Mouse (Mus musculus) MEL-GATA-1-ER (cell line): ENCODE results near the gene Srcin1.

Source experiments
- DNase-seq: peaks from one replicate; pipeline ENCODE4 v3.0.0-alpha.2; 2012; ENCODE audit warnings: low read depth; ENCODE audit errors: extremely low read depth

The Srcin1 gene

DNA sequence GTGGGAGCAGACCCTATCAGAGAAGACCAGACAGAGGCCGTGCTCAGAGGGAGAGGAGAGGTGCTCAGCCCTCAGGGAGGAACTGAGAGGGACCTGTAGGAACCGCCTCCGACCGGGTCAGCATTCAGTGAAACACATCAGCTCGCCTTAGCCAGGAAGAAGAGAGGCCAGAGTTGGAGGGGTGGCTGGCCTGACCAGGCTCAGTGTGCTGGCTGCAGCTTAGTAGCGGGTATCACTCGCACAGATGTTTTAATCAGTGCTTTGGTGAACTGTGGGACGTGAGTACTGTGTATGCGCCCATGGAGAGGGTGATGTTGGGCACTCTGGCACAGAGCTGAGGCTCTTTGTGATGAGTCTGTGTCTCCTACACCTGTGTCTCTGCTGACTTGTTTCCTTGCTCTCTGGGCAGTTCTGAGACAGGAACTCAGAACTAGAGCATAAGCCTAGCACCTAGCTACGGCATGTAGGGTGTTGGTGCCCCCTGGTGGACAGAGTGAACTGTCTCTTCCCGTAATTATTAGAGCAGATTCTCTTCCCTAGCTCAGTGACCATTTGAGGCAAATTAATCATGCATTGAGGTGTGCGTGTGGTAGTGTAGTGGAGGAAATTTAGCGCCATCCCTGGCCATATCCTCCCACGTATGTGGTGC lies 107.2 kb downstream of the Srcin1 start:
- peak; percentile 54 for DNase-seq

DNA sequence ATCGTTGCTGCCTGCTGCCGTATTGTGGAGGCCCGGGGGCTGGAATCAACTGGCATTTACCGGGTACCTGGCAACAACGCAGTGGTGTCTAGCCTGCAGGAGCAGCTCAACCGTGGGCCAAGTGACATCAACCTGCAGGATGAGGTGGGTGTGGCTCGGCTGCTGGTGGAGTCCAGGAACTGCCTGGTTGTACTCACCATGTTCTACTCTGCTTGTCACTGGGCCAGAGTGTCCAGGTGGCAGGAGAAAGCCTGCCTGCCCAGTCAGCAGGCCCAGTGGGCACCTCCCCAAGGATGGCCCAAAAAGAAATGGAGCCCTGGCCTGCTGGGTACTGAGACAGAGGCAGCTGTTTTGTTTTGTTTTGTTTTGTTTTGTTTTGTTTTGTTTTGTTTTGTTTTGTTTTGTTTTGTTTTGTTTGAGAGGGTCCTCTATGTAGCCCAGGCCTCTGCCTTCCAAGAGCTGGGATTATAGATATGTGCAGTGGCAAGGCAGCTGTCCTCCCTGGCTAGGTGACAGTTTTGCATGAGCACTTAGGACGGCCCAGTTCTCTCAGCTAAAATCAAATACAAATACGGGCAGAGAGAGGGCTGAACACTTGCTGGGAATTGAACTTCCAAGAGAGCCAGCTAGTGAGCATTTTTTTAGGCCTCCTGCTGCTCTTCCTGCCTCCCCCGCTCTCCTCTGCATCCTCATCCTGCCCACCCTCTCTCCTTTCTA lies 109.4 kb downstream of the Srcin1 start:
- no peak for DNase-seq

DNA sequence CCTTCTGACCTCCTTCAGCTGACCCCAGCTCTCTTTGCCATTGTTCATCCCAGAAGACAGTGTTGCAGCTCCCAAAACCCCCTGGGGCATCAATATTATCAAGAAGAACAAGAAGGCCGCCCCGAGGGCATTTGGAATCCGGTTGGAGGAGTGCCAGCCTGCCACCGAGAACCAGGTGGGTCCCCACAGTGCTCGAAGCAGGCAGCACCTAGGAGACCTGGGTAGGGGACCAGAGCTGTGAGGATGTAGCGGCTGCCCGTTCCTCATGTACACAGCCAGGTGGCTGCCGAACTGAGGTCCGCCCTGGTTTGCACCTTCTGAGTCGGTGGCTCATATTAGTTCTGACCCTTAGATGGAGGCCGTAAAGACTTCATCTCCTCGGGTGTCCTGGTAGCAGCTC lies 110.0 kb downstream of the Srcin1 start:
- DNase-seq, result no peak

DNA sequence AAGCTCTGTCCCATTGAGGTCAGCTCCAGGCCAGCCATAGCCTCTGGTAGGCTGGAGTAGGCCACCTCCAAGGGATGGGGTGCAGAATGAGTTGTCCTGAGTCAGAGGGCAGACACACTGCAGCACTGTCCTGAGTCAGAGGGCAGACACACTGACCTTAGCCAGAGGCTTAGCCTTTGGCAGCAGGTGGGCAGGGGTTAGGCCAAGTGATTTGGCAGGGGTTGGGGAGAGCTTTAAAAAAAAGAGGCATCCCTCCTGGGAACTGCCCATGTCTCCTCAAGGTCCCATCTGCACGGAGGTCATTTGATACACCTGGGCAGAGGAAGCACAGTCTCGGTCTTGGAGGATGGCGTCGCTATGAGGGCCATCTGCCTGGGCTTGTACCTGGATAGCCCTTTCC lies 112.0 kb downstream of the Srcin1 start:
- DNase-seq, result no peak

DNA sequence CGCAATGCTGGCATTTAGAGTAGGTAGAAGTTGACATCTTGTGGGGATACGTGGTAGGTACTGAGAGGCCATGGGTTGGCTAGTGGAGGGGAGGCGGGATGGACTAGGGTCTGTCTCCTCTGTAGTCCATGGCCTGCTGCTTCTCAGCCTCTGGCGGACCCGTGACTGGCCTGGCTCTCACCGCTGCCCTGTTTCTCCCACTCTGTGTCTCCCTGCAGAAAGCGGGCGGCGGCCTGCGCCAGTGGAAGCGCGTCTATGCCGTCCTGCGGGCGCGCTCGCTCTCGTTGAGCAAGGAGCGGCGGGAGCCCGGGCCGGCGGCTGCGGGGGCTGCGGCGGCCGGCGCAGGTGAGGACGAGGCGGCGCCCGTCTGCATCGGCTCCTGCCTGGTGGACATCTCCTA lies 112.8 kb downstream of the Srcin1 start:
- no peak for DNase-seq

DNA sequence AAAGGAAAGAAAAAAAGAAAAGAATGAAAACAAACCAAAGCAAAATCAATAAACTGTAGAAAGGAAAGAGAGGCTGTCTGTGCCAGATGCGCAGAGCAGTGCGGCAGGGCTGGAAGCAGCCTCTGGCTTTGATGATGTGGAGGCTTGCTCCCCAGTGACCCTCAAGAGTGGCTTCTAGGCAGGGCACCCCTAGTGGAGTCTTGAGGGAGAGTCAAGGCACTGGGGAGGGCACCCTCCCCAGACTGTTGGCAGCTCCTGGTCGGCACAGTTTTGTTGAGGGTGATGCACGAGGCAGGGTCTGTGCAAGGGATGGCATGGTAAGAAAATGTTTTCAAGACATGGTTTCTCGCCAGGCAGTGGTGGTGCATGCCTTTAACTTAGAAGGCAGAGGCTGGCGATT lies 113.4 kb downstream of the Srcin1 start:
- no peak for DNase-seq

DNA sequence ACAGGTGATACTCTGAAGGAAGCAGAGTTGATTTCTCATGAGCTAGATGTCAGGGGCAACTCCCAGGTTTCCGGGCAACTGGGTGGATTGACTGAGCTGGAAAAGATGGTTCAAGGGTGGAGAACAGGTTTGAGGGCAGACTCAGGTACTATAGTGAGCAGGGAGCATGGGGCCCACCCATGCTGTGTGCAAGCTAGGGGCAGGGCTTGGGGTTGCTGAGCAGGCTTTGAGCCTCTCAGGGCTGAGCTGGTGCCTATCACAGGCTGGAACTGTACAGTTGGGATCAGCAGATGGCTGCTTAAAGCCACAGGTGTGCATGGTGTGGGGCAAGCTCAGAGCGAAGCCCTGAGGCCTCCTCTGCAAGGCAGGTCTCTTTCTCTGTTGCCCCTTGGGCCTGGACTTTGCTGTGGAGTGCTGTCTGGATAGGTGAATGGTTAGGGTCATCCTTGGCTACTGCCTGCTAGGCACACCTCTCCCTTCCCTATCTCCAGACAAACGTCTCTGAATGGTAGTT lies 114.6 kb downstream of the Srcin1 start:
- DNase-seq, result no peak
